Mouse (Mus musculus): ENCODE results near the gene Ereg.
A peak's percentile ranks its signal among the peaks of the same experiment; 100 is the strongest.

GRCm38 (mm10) chr5:91030629-91031028 lies 43.8 kb upstream of the Ereg start:
- TF ChIP-seq POLR2A (IDR thresholded peaks at IDR 0.05; ENCODE audit: extremely low read depth, insufficient read depth, low read length), result no peak
- 0 out of 2 replicates have a peak, but pooled peaks have one; percentile 4 for TF ChIP-seq CTCF (IDR thresholded peaks at IDR 0.05; ENCODE audit: low read depth, low read length)
